Mouse (Mus musculus): ENCODE results near the gene Zbtb20.
"Not testable (repeated sequence)": the region's sequence is repeated elsewhere in the genome, so short reads cannot be mapped to it uniquely, and the experiment has no call there.

DNA sequence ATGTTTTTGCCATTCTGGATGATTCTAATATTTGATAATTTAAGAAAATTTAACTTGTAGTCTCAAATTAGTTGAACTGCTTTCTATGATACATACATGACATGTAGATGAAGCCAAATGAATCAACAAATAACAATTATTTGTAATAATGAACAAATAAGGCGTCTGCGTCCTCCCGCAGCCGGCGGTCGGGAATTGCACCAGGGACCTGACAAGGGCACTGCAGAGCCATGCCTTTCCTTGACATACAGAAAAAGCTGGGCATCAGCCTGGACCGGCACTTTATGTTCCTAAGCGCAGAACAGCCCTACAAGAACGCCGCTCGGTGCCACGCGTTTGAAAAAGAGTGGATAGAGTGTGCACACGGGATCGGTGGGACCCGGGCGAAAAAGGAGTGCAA lies 79.7 kb downstream of the Zbtb20 start:
- not testable (repeated sequence) for TF ChIP-seq POLR2A (IDR thresholded peaks at IDR 0.05; ENCODE audit: low read depth, low read length); CTCF (IDR thresholded peaks at IDR 0.05; ENCODE audit: borderline replicate concordance, insufficient read depth, low read length)
